Mouse (Mus musculus) spleen, adult 2 months (tissue): ENCODE results near the gene Vps53.

Source experiments
- CTCF ChIP-seq: fragments of 200-500 bp; IDR thresholded peaks from 2 replicates; pipeline ENCODE4 v1.5.1; 2011; ENCODE audit warnings: mild to moderate bottlenecking, inconsistent platforms; ENCODE audit not compliant: insufficient read depth, insufficient read length, insufficient replicate concordance; ENCODE audit errors: extremely low read depth
- POLR2A ChIP-seq: fragments of 200-500 bp; IDR thresholded peaks from 2 replicates; pipeline ENCODE4 v1.6.1; 2011; ENCODE audit warnings: low read depth, low read length, inconsistent platforms

DNA sequence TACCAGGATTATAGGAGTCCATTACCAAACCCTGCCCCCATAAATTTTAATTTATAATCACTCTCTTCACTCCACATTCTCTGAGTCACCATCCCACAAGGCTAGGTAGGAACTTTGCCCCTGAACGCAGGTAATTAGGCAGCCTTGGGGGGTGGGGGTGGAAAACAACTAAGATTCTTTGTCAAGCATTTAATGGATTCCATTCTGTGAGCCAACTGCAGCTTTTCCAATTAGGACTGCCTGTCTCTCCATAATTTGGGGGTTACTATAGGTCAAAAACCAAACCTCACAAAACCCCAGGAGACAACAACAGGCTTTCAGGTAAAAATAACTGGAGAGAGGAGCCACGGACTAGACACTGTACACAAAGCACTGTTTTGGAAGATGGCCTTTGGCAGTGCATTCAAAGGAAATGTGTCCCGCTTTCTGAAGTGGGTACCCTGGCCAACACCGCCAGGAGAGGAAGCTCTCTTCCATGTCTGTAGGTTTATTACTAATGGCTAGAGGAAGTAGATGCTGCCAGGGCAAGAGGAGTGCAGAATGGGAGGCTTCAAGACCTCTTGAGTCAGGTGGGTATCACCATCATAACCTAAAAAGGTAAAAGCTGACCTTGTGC is 138.6 kb downstream of the Vps53 start:
- TF ChIP-seq CTCF (no peak), POLR2A (no peak)
